Mouse (Mus musculus) embryo, embryonic 11.5 days (tissue): Measurements from ENCODE around the gene Plcz1.

Experiments
- DNase-seq: peaks from one replicate; pipeline ENCODE4 v3.0.0-alpha.2; 2012; ENCODE audit warnings: low read depth, low spot score

Gene Plcz1

GRCm38 (mm10) chr6:139947106-139947879, 94.0 kb downstream of the Plcz1 start:
- no peak for DNase-seq
